Mouse (Mus musculus) NIH3T3 (cell line): Measurements from ENCODE around the gene Zscan29.

Experiments used
- DNase-seq: peaks from one replicate; pipeline ENCODE4 v3.0.0-alpha.2; 2012; ENCODE audit warnings: low read depth

The Zscan29 gene

GRCm38 (mm10) chr2:121170980-121171742 lies at the start of gene Zscan29:
Gene Zscan29, minus strand, starts transcription at chr2:121171125.
- peak; percentile 96 for DNase-seq

GRCm38 (mm10) chr2:121219994-121220393 lies 49.1 kb upstream of the Zscan29 start:
- DNase-seq = peak; percentile 29

- no peak for DNase-seq
Observed at GRCm38 (mm10) chr2:121219177-121219576, 48.3 kb upstream of the Zscan29 start.

- DNase-seq = peak; percentile 21
Observed at GRCm38 (mm10) chr2:121214491-121214890, 43.6 kb upstream of the Zscan29 start.

GRCm38 (mm10) chr2:121206541-121206940 lies 35.6 kb upstream of the Zscan29 start:
- DNase-seq = no peak

GRCm38 (mm10) chr2:121204276-121204675 lies 33.4 kb upstream of the Zscan29 start:
- no peak for DNase-seq

GRCm38 (mm10) chr2:121195466-121195865 lies 24.5 kb upstream of the Zscan29 start:
- DNase-seq = no peak

- DNase-seq = peak; percentile 39
Observed at GRCm38 (mm10) chr2:121188530-121188929, 17.6 kb upstream of the Zscan29 start.

- DNase-seq = no peak
Observed at GRCm38 (mm10) chr2:121184142-121184541, 13.2 kb upstream of the Zscan29 start.

- DNase-seq = peak; percentile 33
Observed at GRCm38 (mm10) chr2:121183431-121183830, 12.5 kb upstream of the Zscan29 start.

- no peak for DNase-seq
Observed at GRCm38 (mm10) chr2:121178828-121179479, 8.0 kb upstream of the Zscan29 start.

GRCm38 (mm10) chr2:121170481-121170971 lies 399 bp downstream of the Zscan29 start, which contains the start of gene Tubgcp4:
Gene Tubgcp4, plus strand, starts transcription at chr2:121170654.
- DNase-seq = peak; percentile 67

GRCm38 (mm10) chr2:121169902-121170301 lies 1.0 kb downstream of the Zscan29 start:
- DNase-seq = peak; percentile 25

GRCm38 (mm10) chr2:121169173-121169572 lies 1.8 kb downstream of the Zscan29 start:
- no peak for DNase-seq

- DNase-seq = peak; percentile 14
Observed at GRCm38 (mm10) chr2:121153100-121153499, 17.8 kb downstream of the Zscan29 start.

- DNase-seq = no peak
Observed at GRCm38 (mm10) chr2:121149679-121150078, 21.2 kb downstream of the Zscan29 start.

GRCm38 (mm10) chr2:121142415-121142814 lies 28.5 kb downstream of the Zscan29 start:
- no peak for DNase-seq

GRCm38 (mm10) chr2:121141216-121142035 lies 29.5 kb downstream of the Zscan29 start:
- peak; percentile 11 for DNase-seq

- peak; percentile 92 for DNase-seq
Observed at GRCm38 (mm10) chr2:121140018-121140882, 30.7 kb downstream of the Zscan29 start, which contains the start of the genes Adal and Lcmt2. Gene Adal, plus strand, starts transcription at chr2:121140428. Gene Lcmt2, minus strand, starts transcription at chr2:121140653.

GRCm38 (mm10) chr2:121139266-121140017 lies 31.5 kb downstream of the Zscan29 start:
- DNase-seq = peak; percentile 9
